Mouse (Mus musculus): ENCODE data around the gene Arhgef2. TPM values are rescaled to one million over a fixed set of nuclear protein-coding genes. Genes with fewer than 3 reads are reported as not detected.

Gene Arhgef2
- polyA plus RNA-seq, 1 experiment from 2014 or later: 20.0 TPM

- H3K4me1 ChIP-seq (ENCODE audit: control insufficient read depth, low read depth, low read length): no peaks in the 10 kb centered on the region
- no peak overlapping the region for H3K4me3 ChIP-seq (ENCODE audit: low read depth, low read length)
- H3K27ac ChIP-seq (ENCODE audit: low read length): no peak overlapping the region
- H3K9ac ChIP-seq (ENCODE audit: low read depth, low read length): no peak overlapping the region
- no peaks in the 10 kb centered on the region for H3K9me3 ChIP-seq (replicated peaks; ENCODE audit: control insufficient read depth, low read length)
- H3K27me3 ChIP-seq (ENCODE audit: control insufficient read depth, insufficient read depth, low read depth, low read length): no peaks in the 10 kb centered on the region
- 80% methylated on average over 13 of the region's 13 CpGs for WGBS (ENCODE audit: insufficient replicate concordance)
- ATAC-seq (ENCODE audit: low read depth): no peak
- no peak overlapping the region for H3K4me2 ChIP-seq (ENCODE audit: low read depth, low read length)
- peaks cover 11% of the 10 kb centered on the region for H3K36me3 ChIP-seq (ENCODE audit: control insufficient read depth, insufficient read depth)
Observed at GRCm38 (mm10) chr3:88649967-88650366, 44.2 kb downstream of the Arhgef2 start.

DNA sequence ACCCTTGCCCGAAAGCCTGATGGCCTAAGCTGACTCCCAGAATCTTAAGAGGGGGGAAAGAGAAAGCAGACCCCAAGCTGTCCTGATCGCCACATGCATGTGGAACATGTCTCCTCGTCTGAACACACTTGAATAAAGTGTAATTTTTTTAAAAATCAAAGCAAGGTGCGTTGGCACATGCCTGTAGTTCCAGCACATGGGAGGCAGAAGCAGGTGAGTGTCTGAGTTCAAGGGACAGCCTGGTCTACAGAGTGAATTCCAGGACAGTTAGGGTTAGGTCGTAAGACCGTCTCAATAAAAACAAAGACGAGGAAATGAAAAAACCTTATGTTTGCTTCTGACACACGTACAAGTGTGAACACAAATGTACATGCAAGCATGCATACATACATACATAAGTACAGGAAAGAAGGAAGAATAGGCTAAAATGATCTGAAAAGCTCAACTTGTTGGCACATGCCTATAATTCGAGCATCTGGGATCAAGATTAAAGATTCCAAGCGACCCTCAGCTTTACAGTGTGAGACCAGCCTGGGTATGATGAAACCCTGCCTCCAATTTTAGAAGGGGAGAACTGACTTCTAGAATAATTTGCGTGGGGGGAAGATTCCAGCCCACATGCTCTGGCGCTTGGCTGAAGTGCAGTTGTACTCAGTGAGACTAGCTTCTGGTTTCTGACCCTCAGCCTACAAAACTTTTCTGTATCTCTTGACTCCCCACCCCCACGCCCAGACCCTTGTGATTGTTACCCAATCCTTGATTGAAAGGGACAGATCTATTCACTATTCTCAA, 45.1 kb downstream of the Arhgef2 start:
- ATAC-seq (ENCODE audit: low read depth): no peak
- Histone ChIP-seq H3K27me3 (ENCODE audit: control insufficient read depth, insufficient read depth, low read depth, low read length) (no peaks in the 10 kb centered on the region), H3K4me2 (ENCODE audit: low read depth, low read length) (no peak overlapping the region), H3K9me3 (replicated peaks; ENCODE audit: control insufficient read depth, low read length) (no peaks in the 10 kb centered on the region), H3K36me3 (ENCODE audit: control insufficient read depth, insufficient read depth) (peaks cover 7% of the 10 kb centered on the region), H3K27ac (ENCODE audit: low read length) (no peak overlapping the region), H3K4me1 (ENCODE audit: control insufficient read depth, low read depth, low read length) (no peaks in the 10 kb centered on the region), H3K4me3 (ENCODE audit: low read depth, low read length) (no peak overlapping the region), H3K9ac (ENCODE audit: low read depth, low read length) (no peak overlapping the region)
- WGBS (ENCODE audit: insufficient replicate concordance): 43% methylated on average over 13 of the region's 13 CpGs

DNA sequence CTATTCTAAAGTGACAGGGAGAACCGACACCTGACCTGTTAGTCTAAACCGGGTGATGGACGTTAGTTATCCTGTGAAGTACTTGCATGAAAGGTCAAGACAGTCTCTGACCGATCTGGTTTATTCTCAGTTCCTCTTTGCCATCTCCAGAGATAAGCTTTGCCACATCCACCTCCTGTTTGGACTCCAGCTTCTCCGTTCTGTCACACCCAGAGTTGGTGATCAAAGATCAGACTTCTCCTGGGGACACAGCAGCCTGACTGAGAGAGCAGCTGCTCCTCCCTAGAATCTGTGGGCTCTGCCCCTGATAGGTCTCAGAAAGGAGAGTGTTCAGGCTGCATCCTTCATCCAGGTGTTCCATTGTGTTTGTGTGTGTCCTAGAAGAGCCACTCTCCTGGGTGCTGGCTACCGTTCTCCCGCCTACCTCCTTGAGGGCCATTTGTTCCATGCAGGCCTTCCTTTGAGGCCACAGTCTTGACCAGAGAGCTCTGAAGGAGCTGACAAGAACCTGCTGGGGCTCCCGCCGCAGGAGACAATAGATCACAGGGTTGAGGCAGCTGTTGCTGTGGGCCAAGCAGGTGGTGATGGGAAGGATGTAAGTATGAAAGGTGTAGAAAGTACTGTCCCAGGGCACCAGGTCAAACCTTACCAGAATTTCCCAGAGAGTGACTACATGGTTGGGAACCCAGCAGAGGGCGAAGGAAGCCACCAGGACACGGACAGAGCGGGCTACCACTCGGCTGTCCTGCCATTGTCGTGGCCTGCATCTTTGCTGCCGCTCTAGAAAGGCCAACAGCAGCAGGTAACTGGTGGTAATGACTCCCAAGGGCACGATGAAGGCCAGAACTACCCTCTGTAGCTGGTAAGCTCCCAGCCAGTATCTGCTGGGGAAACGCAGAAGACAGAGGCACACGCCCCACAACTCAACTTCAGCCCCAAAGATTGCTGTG, 46.2 kb downstream of the Arhgef2 start:
- no peaks in the 10 kb centered on the region; the same call in 1 of the 2 replicates for H3K36me3 ChIP-seq (ENCODE audit: control insufficient read depth, insufficient read depth)
- H3K4me3 ChIP-seq (ENCODE audit: low read depth, low read length): no peak overlapping the region
- no peaks in the 10 kb centered on the region for H3K9me3 ChIP-seq (replicated peaks; ENCODE audit: control insufficient read depth, low read length)
- no peak overlapping the region for H3K9ac ChIP-seq (ENCODE audit: low read depth, low read length)
- no peak for ATAC-seq (ENCODE audit: low read depth)
- H3K27me3 ChIP-seq (ENCODE audit: control insufficient read depth, insufficient read depth, low read depth, low read length): no peaks in the 10 kb centered on the region
- no peak overlapping the region for H3K4me2 ChIP-seq (ENCODE audit: low read depth, low read length)
- H3K27ac ChIP-seq (ENCODE audit: low read length): no peak overlapping the region
- H3K4me1 ChIP-seq (ENCODE audit: control insufficient read depth, low read depth, low read length): no peaks in the 10 kb centered on the region
- WGBS (ENCODE audit: insufficient replicate concordance): 49% methylated on average over 18 of the region's 18 CpGs

GRCm38 (mm10) chr3:88652846-88653515, 47.2 kb downstream of the Arhgef2 start, which contains the start of gene Rxfp4:
TSS of gene Rxfp4 (minus strand) at chr3:88653142.
- no peaks in the 10 kb centered on the region for H3K27me3 ChIP-seq (ENCODE audit: control insufficient read depth, insufficient read depth, low read depth, low read length)
- WGBS (ENCODE audit: insufficient replicate concordance): 73% methylated on average over 17 of the region's 17 CpGs
- H3K9me3 ChIP-seq (replicated peaks; ENCODE audit: control insufficient read depth, low read length): no peaks in the 10 kb centered on the region
- no peak within 1 kb of the TSS for H3K27ac ChIP-seq (ENCODE audit: low read length)
- no peak for ATAC-seq (ENCODE audit: low read depth)
- H3K36me3 ChIP-seq (ENCODE audit: control insufficient read depth, insufficient read depth): no peaks in the 10 kb centered on the region; the same call in 1 of the 2 replicates
- H3K4me2 ChIP-seq (ENCODE audit: low read depth, low read length): no peak within 1 kb of the TSS
- H3K4me3 ChIP-seq (ENCODE audit: low read depth, low read length): no peak within 1 kb of the TSS
- H3K4me1 ChIP-seq (ENCODE audit: control insufficient read depth, low read depth, low read length): no peaks in the 10 kb centered on the region
- H3K9ac ChIP-seq (ENCODE audit: low read depth, low read length): no peak within 1 kb of the TSS

GRCm38 (mm10) chr3:88653516-88654370, 48.0 kb downstream of the Arhgef2 start:
- WGBS (ENCODE audit: insufficient replicate concordance): 66% methylated on average over 6 of the region's 6 CpGs
- Histone ChIP-seq H3K4me1 (ENCODE audit: control insufficient read depth, low read depth, low read length) (no peaks in the 10 kb centered on the region), H3K27me3 (ENCODE audit: control insufficient read depth, insufficient read depth, low read depth, low read length) (no peaks in the 10 kb centered on the region), H3K9ac (ENCODE audit: low read depth, low read length) (no peak overlapping the region), H3K4me3 (ENCODE audit: low read depth, low read length) (no peak overlapping the region), H3K27ac (ENCODE audit: low read length) (no peak overlapping the region), H3K4me2 (ENCODE audit: low read depth, low read length) (no peak overlapping the region), H3K9me3 (replicated peaks; ENCODE audit: control insufficient read depth, low read length) (no peaks in the 10 kb centered on the region), H3K36me3 (ENCODE audit: control insufficient read depth, insufficient read depth) (no peaks in the 10 kb centered on the region)
- no peak for ATAC-seq (ENCODE audit: low read depth)

- Histone ChIP-seq H3K4me3 (ENCODE audit: low read depth, low read length) (no peak overlapping the region), H3K9ac (ENCODE audit: low read depth, low read length) (no peak overlapping the region), H3K9me3 (replicated peaks; ENCODE audit: control insufficient read depth, low read length) (no peaks in the 10 kb centered on the region), H3K27me3 (ENCODE audit: control insufficient read depth, insufficient read depth, low read depth, low read length) (no peaks in the 10 kb centered on the region), H3K4me1 (ENCODE audit: control insufficient read depth, low read depth, low read length) (no peaks in the 10 kb centered on the region), H3K36me3 (ENCODE audit: control insufficient read depth, insufficient read depth) (no peaks in the 10 kb centered on the region), H3K4me2 (ENCODE audit: low read depth, low read length) (no peak overlapping the region), H3K27ac (ENCODE audit: low read length) (no peak overlapping the region)
- no peak for ATAC-seq (ENCODE audit: low read depth)
- 63% methylated on average over 4 of the region's 4 CpGs for WGBS (ENCODE audit: insufficient replicate concordance)
Observed at GRCm38 (mm10) chr3:88654621-88655020, 48.9 kb downstream of the Arhgef2 start.

DNA sequence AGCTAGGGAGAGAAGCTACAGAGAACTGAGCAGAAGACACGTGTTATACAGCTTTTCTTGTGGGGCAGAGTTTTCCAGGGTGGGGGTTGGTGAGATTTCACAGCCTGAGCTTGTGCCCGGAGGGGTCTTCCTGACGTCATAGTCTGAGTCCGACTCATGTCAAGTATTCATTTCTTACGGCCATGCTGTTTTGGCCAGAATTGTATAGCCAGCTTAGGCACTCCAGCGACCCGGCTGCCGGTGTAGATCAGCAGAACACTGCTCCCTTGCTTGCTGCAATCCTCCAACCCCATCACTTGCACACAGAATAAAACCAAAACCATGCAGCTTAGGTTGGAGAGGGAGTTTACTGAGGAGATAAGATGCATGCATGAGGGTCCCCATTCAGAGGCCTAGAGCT, 49.9 kb downstream of the Arhgef2 start:
- Histone ChIP-seq H3K4me1 (ENCODE audit: control insufficient read depth, low read depth, low read length) (no peaks in the 10 kb centered on the region), H3K36me3 (ENCODE audit: control insufficient read depth, insufficient read depth) (no peaks in the 10 kb centered on the region)
- 69% methylated on average over 8 of the region's 8 CpGs for WGBS (ENCODE audit: insufficient replicate concordance)

DNA sequence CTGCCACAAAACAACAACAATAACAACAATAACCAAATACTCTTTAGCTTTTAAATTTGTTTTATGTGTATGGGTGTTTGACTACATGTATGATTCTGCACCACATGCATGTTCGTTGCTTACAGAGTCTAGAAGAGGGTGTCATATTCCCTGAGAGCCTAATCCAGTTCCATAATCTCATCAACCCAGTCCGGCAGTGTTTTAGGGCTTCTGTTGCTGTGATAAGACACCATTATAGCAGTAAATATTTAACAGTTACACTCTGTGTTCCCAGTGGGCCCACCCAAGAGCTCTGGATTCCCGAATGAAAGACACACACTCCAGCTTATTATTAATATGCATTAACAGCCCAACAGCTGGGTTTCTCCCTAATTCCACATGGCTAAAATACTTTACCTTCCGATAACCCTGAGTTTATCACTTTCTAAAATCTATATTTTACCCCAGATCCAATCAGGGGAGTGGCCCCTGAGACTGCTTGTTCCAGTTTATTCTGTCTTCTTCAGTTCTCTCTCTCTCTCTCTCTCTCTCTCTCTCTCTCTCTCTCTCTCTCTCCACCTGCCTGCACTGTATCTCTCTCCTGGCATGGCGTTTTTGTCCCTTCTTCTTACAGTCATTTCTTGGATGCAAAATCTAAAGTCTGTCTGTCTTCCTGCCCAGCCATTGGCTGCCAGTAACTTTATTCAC, 52.8 kb downstream of the Arhgef2 start:
- WGBS (ENCODE audit: insufficient replicate concordance): 56% methylated on average over 5 of the region's 5 CpGs

More for the DNA sequence above, 49.9 kb downstream of the Arhgef2 start:
- no peak overlapping the region for H3K4me3 ChIP-seq (ENCODE audit: low read depth, low read length)
- no peaks in the 10 kb centered on the region for H3K27me3 ChIP-seq (ENCODE audit: control insufficient read depth, insufficient read depth, low read depth, low read length)
- H3K9ac ChIP-seq (ENCODE audit: low read depth, low read length): no peak overlapping the region
- no peak overlapping the region for H3K4me2 ChIP-seq (ENCODE audit: low read depth, low read length)
- H3K27ac ChIP-seq (ENCODE audit: low read length): no peak overlapping the region
- no peaks in the 10 kb centered on the region for H3K9me3 ChIP-seq (replicated peaks; ENCODE audit: control insufficient read depth, low read length)
- no peak for ATAC-seq (ENCODE audit: low read depth)

More for the DNA sequence above, 52.8 kb downstream of the Arhgef2 start:
- H3K36me3 ChIP-seq (ENCODE audit: control insufficient read depth, insufficient read depth): no peaks in the 10 kb centered on the region
- no peak overlapping the region for H3K4me2 ChIP-seq (ENCODE audit: low read depth, low read length)
- ATAC-seq (ENCODE audit: low read depth): no peak
- no peak overlapping the region for H3K27ac ChIP-seq (ENCODE audit: low read length)
- no peak overlapping the region for H3K9ac ChIP-seq (ENCODE audit: low read depth, low read length)
- no peak overlapping the region for H3K4me3 ChIP-seq (ENCODE audit: low read depth, low read length)
- H3K27me3 ChIP-seq (ENCODE audit: control insufficient read depth, insufficient read depth, low read depth, low read length): no peaks in the 10 kb centered on the region
- H3K4me1 ChIP-seq (ENCODE audit: control insufficient read depth, low read depth, low read length): no peaks in the 10 kb centered on the region
- no peaks in the 10 kb centered on the region for H3K9me3 ChIP-seq (replicated peaks; ENCODE audit: control insufficient read depth, low read length)
